16 mouse cellular contexts compared by ENCODE assay signal in genomic region chr16:95600572-95601218, GRCm38 (mm10). TPM values are rescaled to one million over a fixed set of nuclear protein-coding genes. Genes with fewer than 3 reads are reported as not detected.
DNase-seq lines count a peak whose midpoint lies in the region; ATAC-seq and TF ChIP-seq lines count a peak whose summit lies in the region.
"Had no signal": no experiment of that assay in that cellular context is flagged by ENCODE, and none has a peak within 500 bp of the region (broad histone marks: within the 10 kb centered on the region; RNA-seq: fewer than 3 reads in every experiment).

No protein-coding gene starts in this region.

- no peak for TF ChIP-seq CTCF in kidney, adult 2 months (conservative IDR thresholded peaks at IDR 0.05; ENCODE audit: insufficient read depth, insufficient read length, low read depth, low read length)

- TF ChIP-seq POLR2A in kidney, adult 2 months (IDR thresholded peaks at IDR 0.05; ENCODE audit: low read depth, low read length): no peak

- H3K4me2 ChIP-seq in midbrain, embryonic 16.5 days (ENCODE audit: low read length): no peak overlapping the region
- H3K4me2 ChIP-seq in forebrain, embryonic 12.5 days: no peak overlapping the region
- H3K4me2 ChIP-seq in hindbrain, embryonic 15.5 days: peak overlapping the region; percentile 40
- H3K4me2 ChIP-seq in neural tube, embryonic 15.5 days: peak overlapping the region; percentile 39
- no peak overlapping the region for H3K4me2 ChIP-seq in kidney, embryonic 16.5 days (replicated peaks; ENCODE audit: low read depth, low read length)
- H3K4me2 ChIP-seq: heart, embryonic 11.5 days; limb, embryonic 13.5 days had no signal

- 92% methylated on average over 19 of the region's 19 CpGs for WGBS in midbrain, embryonic 10.5 days
- WGBS in midbrain, embryonic 16.5 days: 60% methylated on average over 19 of the region's 19 CpGs
- WGBS in forebrain, embryonic 12.5 days: 73% methylated on average over 19 of the region's 19 CpGs
- WGBS in hindbrain, embryonic 15.5 days: 40% methylated on average over 19 of the region's 19 CpGs
- WGBS in neural tube, embryonic 15.5 days: 34% methylated on average over 19 of the region's 19 CpGs
- WGBS in kidney, embryonic 16.5 days: 68% methylated on average over 19 of the region's 19 CpGs
- 63% methylated on average over 19 of the region's 19 CpGs for WGBS in kidney, adult 2 months

- no peak overlapping the region for H3K9ac ChIP-seq in midbrain, embryonic 16.5 days (ENCODE audit: low read depth, low read length)
- H3K9ac ChIP-seq in forebrain, embryonic 12.5 days: no peak overlapping the region
- H3K9ac ChIP-seq in hindbrain, embryonic 15.5 days: no peak overlapping the region
- no peak overlapping the region for H3K9ac ChIP-seq in neural tube, embryonic 15.5 days (replicated peaks)
- H3K9ac ChIP-seq in kidney, embryonic 16.5 days (replicated peaks; ENCODE audit: low read length): no peak overlapping the region
- H3K9ac ChIP-seq: limb, embryonic 13.5 days; liver, postnatal 0 days had no signal

- H3K4me1 ChIP-seq in midbrain, embryonic 10.5 days: peaks cover 21% of the 10 kb centered on the region
- H3K4me1 ChIP-seq in midbrain, embryonic 16.5 days (ENCODE audit: control insufficient read depth, insufficient read depth, low read length): no peaks in the 10 kb centered on the region
- H3K4me1 ChIP-seq in forebrain, embryonic 12.5 days: peaks cover 25% of the 10 kb centered on the region
- peaks cover 16% of the 10 kb centered on the region; the same call in 1 of the 2 replicates for H3K4me1 ChIP-seq in hindbrain, embryonic 15.5 days (replicated peaks)
- peaks cover 22% of the 10 kb centered on the region for H3K4me1 ChIP-seq in neural tube, embryonic 15.5 days
- no peaks in the 10 kb centered on the region for H3K4me1 ChIP-seq in kidney, embryonic 16.5 days (ENCODE audit: insufficient read depth, low read length)
- H3K4me1 ChIP-seq in kidney, adult 2 months (ENCODE audit: control insufficient read depth, insufficient read depth, low read length): 0 out of 2 replicates have a peak, but pooled peaks cover 4% of the 10 kb centered on the region

- peak overlapping the region; percentile 23; the same call in 1 of the 2 replicates for H3K27ac ChIP-seq in midbrain, embryonic 10.5 days (replicated peaks)
- H3K27ac ChIP-seq in midbrain, embryonic 16.5 days (ENCODE audit: low read length): no peak overlapping the region
- H3K27ac ChIP-seq in forebrain, embryonic 12.5 days: 0 out of 2 replicates have a peak overlapping the region, but pooled peaks have one; percentile 19
- H3K27ac ChIP-seq in hindbrain, embryonic 15.5 days (replicated peaks): no peak overlapping the region
- no peak overlapping the region for H3K27ac ChIP-seq in neural tube, embryonic 15.5 days (replicated peaks)
- H3K27ac ChIP-seq in kidney, embryonic 16.5 days (ENCODE audit: low read length): no peak overlapping the region
- H3K27ac ChIP-seq in kidney, adult 2 months (ENCODE audit: insufficient read depth, low read depth, low read length): no peak overlapping the region
- H3K27ac ChIP-seq: kidney, postnatal 0 days; macrophage had no signal

- DNase-seq in midbrain, embryonic 10.5 days (ENCODE audit: low spot score): no peak
- no peak for DNase-seq in kidney, adult 2 months
- no peak for DNase-seq in frontal cortex, adult 2 months (ENCODE audit: extremely low spot score in 1 of 2, low spot score in 1 of 2)
- DNase-seq: B cell, adult 2 months; cerebellum, postnatal 36 days; liver, postnatal 0 days; thymus, postnatal 36 days had no signal

- H3K27me3 ChIP-seq in midbrain, embryonic 10.5 days (ENCODE audit: low read depth, poor library complexity, severe bottlenecking): no peaks in the 10 kb centered on the region
- H3K27me3 ChIP-seq in midbrain, embryonic 16.5 days (ENCODE audit: control insufficient read depth, insufficient read depth, low read depth, low read length): no peaks in the 10 kb centered on the region
- H3K27me3 ChIP-seq in forebrain, embryonic 12.5 days: no peaks in the 10 kb centered on the region
- no peaks in the 10 kb centered on the region; the same call in 1 of the 2 replicates for H3K27me3 ChIP-seq in hindbrain, embryonic 15.5 days
- no peaks in the 10 kb centered on the region for H3K27me3 ChIP-seq in neural tube, embryonic 15.5 days (replicated peaks)
- no peaks in the 10 kb centered on the region for H3K27me3 ChIP-seq in kidney, embryonic 16.5 days (ENCODE audit: insufficient read depth, low read length)
- no peaks in the 10 kb centered on the region for H3K27me3 ChIP-seq in kidney, adult 2 months (replicated peaks; ENCODE audit: control insufficient read depth, insufficient read depth, low read length)
- H3K27me3 ChIP-seq: limb, embryonic 13.5 days had no signal

- H3K9me3 ChIP-seq in midbrain, embryonic 10.5 days (replicated peaks): no peaks in the 10 kb centered on the region
- H3K9me3 ChIP-seq in midbrain, embryonic 16.5 days (replicated peaks; ENCODE audit: control insufficient read depth, low read length, poor library complexity, severe bottlenecking): no peaks in the 10 kb centered on the region
- no peaks in the 10 kb centered on the region for H3K9me3 ChIP-seq in forebrain, embryonic 12.5 days
- H3K9me3 ChIP-seq in hindbrain, embryonic 15.5 days: no peaks in the 10 kb centered on the region
- no peaks in the 10 kb centered on the region for H3K9me3 ChIP-seq in neural tube, embryonic 15.5 days (replicated peaks)
- H3K9me3 ChIP-seq in kidney, embryonic 16.5 days (ENCODE audit: low read length): no peaks in the 10 kb centered on the region

- H3K36me3 ChIP-seq in midbrain, embryonic 10.5 days: no peaks in the 10 kb centered on the region
- no peaks in the 10 kb centered on the region for H3K36me3 ChIP-seq in midbrain, embryonic 16.5 days (ENCODE audit: control insufficient read depth, insufficient read depth, low read length)
- H3K36me3 ChIP-seq in forebrain, embryonic 12.5 days (replicated peaks): no peaks in the 10 kb centered on the region
- H3K36me3 ChIP-seq in hindbrain, embryonic 15.5 days: no peaks in the 10 kb centered on the region
- H3K36me3 ChIP-seq in neural tube, embryonic 15.5 days: no peaks in the 10 kb centered on the region
- no peaks in the 10 kb centered on the region for H3K36me3 ChIP-seq in kidney, embryonic 16.5 days (ENCODE audit: insufficient read depth, low read length)
- no peaks in the 10 kb centered on the region for H3K36me3 ChIP-seq in kidney, adult 2 months (ENCODE audit: control insufficient read depth, insufficient read depth, low read length)
- H3K36me3 ChIP-seq: limb, embryonic 13.5 days had no signal

- ATAC-seq in midbrain, embryonic 16.5 days: no peak
- ATAC-seq in forebrain, embryonic 12.5 days (ENCODE audit: low FRiP score): peak; percentile 61; the same call in 1 of the 2 replicates
- no peak for ATAC-seq in hindbrain, embryonic 15.5 days (ENCODE audit: low FRiP score, low read depth)
- ATAC-seq in neural tube, embryonic 15.5 days (ENCODE audit: low FRiP score): no peak
- ATAC-seq in kidney, embryonic 16.5 days (ENCODE audit: low FRiP score, low TSS enrichment): no peak
- ATAC-seq: liver, postnatal 0 days had no signal

- no peak overlapping the region for H3K4me3 ChIP-seq in midbrain, embryonic 10.5 days
- H3K4me3 ChIP-seq in midbrain, embryonic 16.5 days (ENCODE audit: low read depth, low read length): no peak overlapping the region
- H3K4me3 ChIP-seq in forebrain, embryonic 12.5 days (replicated peaks): no peak overlapping the region
- H3K4me3 ChIP-seq in hindbrain, embryonic 15.5 days: peak overlapping the region; percentile 27
- H3K4me3 ChIP-seq in neural tube, embryonic 15.5 days (replicated peaks): peak overlapping the region; percentile 8; the same call in 1 of the 2 replicates
- H3K4me3 ChIP-seq in kidney, embryonic 16.5 days (ENCODE audit: low read length): no peak overlapping the region
- no peak overlapping the region for H3K4me3 ChIP-seq in kidney, adult 2 months (ENCODE audit: insufficient read depth, low read depth, low read length)
- H3K4me3 ChIP-seq: limb, embryonic 13.5 days had no signal

RNA-seq across cellular contexts. Expression of gene Erg, which starts 14.3 kb away (rescaled TPM):
- 1.4 and 1.7 TPM in 2 replicates for polyA plus RNA-seq in midbrain, embryonic 10.5 days (2016; fragmentation: Nextera tagmentation; extraction: Ambion mirVana)
- 1.3 and 1.4 TPM in 2 replicates for polyA plus RNA-seq in midbrain, embryonic 16.5 days (2015; fragmentation: Nextera tagmentation; extraction: Ambion mirVana)
- polyA plus RNA-seq in forebrain, embryonic 12.5 days (2016; fragmentation: Nextera tagmentation; extraction: Ambion mirVana): 2.5 and 3.4 TPM in 2 replicates
- polyA plus RNA-seq in hindbrain, embryonic 15.5 days (2015; fragmentation: Nextera tagmentation; extraction: Ambion mirVana): 2.6 and 2.7 TPM in 2 replicates
- polyA plus RNA-seq in neural tube, embryonic 15.5 days (2015; fragmentation: Nextera tagmentation; extraction: Ambion mirVana): 2.3 and 2.9 TPM in 2 replicates
- 9.2 and 9.5 TPM in 2 replicates for polyA plus RNA-seq in kidney, embryonic 16.5 days (2015; fragmentation: Nextera tagmentation; extraction: Ambion mirVana)
- polyA plus RNA-seq in kidney, adult 2 months (2012; rRNA removed): 15.3 and 20.0 TPM in 2 replicates
- polyA plus RNA-seq in frontal cortex, adult 2 months (2012; rRNA removed): 5.7 and 7.2 TPM in 2 replicates

Comparison
In these comparisons a context has a peak if more than half of its experiments do, and no peak if none do; other contexts are left out.
1. H3K27ac ChIP-seq: peak in midbrain, embryonic 10.5 days (single experiment) and forebrain, embryonic 12.5 days (single experiment); none in midbrain, embryonic 16.5 days (single experiment), hindbrain, embryonic 15.5 days (single experiment), neural tube, embryonic 15.5 days (single experiment), kidney, embryonic 16.5 days (single experiment) and kidney, adult 2 months (single experiment).
2. H3K4me3 ChIP-seq: peak in hindbrain, embryonic 15.5 days (single experiment) and neural tube, embryonic 15.5 days (single experiment); none in midbrain, embryonic 10.5 days (single experiment), midbrain, embryonic 16.5 days (single experiment), forebrain, embryonic 12.5 days (single experiment), kidney, embryonic 16.5 days (single experiment) and kidney, adult 2 months (single experiment).
3. H3K4me2 ChIP-seq: peak in hindbrain, embryonic 15.5 days (single experiment) and neural tube, embryonic 15.5 days (single experiment); none in midbrain, embryonic 16.5 days (single experiment), forebrain, embryonic 12.5 days (single experiment) and kidney, embryonic 16.5 days (single experiment).